Mouse (Mus musculus) heart, adult 11 months (tissue): ENCODE results near the gene Disc1.
A peak's percentile ranks its signal among the peaks of the same experiment; 100 is the strongest.

Source experiments
- DNase-seq: peaks from one replicate; pipeline ENCODE4 v3.0.0; 2022

Disc1 gene

DNA sequence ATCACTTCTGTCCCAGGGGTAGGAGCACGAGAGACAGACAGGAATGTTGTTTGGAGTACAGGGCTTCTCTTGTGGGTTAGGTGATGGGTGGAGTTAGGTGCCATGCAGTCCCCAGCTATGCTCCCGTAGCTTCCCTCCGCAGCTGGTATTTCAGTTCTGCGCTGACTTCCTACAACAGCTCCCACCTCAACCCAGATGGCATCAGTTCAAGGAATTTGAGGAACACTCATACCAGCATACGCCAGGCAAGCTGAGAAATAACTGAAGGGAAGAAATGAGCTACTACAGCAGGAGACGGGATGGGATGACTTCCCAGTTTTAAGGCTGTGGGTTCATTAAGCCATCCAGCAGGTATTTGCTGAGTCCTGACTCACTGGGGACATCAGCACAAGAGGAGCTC is 76.8 kb downstream of the Disc1 start:
- DNase-seq = no peak

- DNase-seq = no peak
These were observed 77.3 kb downstream of the Disc1 start for GRCm38 (mm10) chr8:125131265-125131664.

- DNase-seq = peak; percentile 98
These were observed 79.7 kb downstream of the Disc1 start for GRCm38 (mm10) chr8:125133685-125134114.

DNA sequence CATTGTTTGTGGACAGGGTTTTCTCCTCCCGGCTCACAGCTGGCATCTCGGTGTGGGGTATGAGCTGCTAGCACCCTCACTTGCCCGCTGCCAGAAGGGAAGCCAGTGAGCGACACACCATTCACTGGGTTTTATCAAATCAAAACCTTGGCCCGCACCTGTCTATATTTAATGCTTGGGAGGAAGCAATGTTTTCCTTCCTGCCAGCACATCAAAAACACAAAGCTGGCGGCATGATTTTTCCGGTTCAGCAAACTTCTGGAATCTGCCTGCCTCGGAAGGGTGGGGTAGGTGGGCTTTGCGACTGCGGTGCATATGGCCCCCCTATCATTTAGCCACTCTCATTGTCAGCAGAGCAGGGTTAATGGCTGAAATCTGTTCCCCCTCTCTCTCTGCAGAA is 80.9 kb downstream of the Disc1 start:
- DNase-seq = peak; percentile 96

DNA sequence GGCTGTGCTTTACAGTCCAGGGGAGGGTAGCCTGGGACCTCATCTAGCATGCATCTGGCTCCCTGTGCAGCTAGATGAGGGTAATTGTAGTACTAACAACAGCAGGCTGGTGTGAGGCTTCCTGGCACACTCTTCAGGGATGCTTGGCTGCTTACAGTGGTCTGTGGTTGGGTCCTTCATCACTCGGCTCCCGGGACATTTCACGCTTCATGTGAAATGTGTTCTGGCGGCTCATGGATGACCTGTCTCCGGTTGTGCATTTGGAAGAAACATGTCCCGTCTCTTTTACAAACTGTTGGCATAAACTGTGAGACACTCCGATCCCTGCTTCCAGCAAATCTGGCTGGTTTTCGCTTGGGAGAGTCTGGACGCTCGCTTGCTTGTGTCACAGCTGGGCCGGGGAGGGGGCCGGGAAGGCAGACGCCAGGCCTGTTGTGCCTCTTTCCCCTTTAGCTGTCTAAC is 85.7 kb downstream of the Disc1 start:
- no peak for DNase-seq

- DNase-seq = no peak
These were observed 87.0 kb downstream of the Disc1 start for GRCm38 (mm10) chr8:125140965-125141364.

DNA sequence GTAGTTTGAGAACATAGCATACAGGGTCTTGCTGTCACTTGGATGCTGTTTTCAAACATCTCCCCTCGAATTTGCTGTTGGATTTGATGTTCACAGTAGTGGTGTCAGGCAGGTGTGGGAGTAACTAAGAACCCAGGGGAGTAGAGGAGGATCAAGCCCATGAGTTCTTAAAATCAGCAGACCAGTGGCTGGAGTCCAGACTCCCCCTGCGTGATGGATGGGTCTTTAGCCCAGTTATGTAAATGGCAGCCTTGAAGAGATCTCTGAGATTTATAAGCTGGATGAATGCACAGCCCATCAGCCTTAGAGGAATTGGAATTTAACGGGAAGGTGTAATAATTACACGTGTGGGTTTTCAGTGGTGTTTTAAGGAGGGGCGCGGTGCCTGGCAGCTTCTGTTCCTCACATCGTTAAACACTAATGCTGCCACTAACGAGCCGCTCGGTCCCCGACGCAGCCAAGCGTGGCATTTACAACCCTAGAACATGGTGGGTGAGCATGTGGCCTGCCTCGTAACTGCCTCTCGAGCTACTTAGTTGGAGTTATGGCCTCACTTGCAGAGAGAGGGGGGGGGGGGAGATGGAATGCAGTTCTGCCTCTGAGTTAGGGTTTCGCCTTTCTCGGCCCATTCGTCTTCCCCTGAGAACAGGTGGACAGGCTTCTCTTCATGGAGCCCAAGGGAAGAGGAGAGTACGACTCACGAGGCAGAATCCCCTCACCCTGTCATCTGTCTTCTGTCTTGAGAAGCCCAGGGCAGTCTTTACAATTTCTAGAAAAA is 103.1 kb downstream of the Disc1 start:
- no peak for DNase-seq

- DNase-seq = no peak
These were observed 103.6 kb downstream of the Disc1 start for GRCm38 (mm10) chr8:125157641-125158005.

- no peak for DNase-seq
These were observed 105.4 kb downstream of the Disc1 start for GRCm38 (mm10) chr8:125159387-125159786.

DNA sequence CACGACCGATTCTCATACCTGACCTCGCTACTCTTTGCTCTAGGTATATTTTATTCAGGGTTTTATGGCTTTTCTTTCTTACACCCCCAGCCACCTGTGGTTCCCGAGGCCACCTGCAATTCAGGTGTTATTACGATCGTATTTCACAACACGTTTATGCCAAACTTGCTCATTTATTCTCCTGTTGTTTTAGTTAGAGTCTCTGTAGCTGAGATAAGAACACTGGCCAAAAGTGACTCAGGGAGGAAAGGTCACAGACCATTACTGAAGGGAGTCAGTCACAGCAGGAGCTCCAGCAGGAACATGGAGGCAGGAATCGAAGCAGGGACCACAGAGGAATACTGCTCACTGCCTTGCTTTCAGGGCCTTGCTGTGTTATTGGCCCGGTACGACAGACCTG is 109.5 kb downstream of the Disc1 start:
- DNase-seq = no peak

DNA sequence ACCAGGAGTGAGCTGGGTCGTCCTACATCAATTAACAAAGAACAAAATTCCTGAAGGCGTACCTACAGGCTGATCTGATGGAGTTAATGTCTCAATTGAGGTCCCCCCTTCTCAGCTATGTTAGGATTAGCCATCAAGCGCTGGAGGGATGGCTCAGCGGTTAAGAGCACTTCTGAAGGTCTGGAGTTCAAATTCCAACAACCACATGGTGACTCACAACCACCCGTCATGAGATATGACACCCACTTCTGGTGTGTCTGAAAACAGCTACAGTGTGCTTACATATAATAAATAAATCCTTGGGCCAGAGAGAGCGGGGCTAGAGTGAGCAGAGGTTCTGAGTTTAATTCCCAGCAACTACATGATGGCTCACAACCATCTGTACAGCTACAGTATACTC is 109.9 kb downstream of the Disc1 start:
- no peak for DNase-seq

GRCm38 (mm10) chr8:125165505-125166446 is 111.8 kb downstream of the Disc1 start:
- peak; percentile 94 for DNase-seq

DNA sequence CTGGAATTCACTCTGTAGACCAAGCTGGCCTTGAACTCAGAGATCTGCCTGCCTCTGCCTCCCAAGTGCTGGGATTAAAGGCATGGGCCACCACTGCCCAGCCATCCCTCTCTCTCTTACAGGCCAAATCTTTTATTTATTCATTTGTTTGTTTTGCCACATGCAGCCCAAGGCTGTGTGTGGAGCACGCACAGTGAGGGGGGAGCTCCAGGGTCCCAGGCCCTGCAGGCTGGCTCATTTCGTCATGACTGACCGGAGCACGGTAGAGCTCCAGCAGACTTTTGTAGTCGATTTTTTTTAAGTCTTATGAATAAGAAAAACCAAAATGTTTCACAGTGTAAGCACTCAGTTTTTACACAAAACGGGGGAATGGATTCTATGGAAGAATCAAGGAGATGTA is 112.5 kb downstream of the Disc1 start:
- no peak for DNase-seq

DNA sequence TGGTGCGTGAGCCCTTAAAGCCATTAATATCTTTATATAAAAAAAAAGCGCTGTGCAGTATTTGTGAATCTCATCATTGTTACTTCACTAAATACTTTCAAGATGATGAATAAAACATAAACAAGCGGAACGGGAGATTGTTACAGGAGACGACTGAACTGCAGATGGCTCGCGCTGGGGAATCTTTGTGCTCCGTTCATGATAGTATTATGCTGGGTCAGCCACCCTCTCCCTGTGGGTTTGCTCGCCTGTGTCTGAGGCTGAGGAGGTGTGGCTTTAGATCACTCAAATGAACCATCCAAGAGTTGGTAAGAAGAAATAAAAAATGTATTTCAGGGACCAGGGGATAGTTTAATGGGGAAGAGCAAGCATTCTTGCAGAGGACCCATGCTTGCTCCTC is 113.0 kb downstream of the Disc1 start:
- DNase-seq = no peak

DNA sequence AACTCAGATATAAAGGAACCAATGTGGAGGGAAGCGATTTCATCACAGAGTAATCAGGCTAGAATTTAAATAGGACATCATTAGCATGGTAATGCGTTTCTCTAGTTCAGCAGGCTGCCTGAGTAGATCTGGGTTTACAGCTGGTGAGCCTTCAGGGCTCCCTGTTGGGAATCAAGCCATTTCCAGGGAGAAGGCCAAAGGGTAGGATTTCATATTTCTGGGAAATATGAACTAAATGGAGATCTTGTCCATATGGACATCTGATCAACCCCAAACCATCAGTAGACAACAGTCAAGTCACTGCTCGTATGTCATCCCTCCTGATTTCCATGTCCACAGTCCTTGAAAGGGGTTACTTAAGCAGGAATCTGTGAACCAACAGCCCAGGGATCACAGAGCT is 115.6 kb downstream of the Disc1 start:
- DNase-seq = no peak

GRCm38 (mm10) chr8:125171531-125171930 is 117.5 kb downstream of the Disc1 start:
- DNase-seq = no peak

- no peak for DNase-seq
These were observed 120.2 kb downstream of the Disc1 start for GRCm38 (mm10) chr8:125174237-125174636.

GRCm38 (mm10) chr8:125174851-125175250 is 120.9 kb downstream of the Disc1 start:
- peak; percentile 95 for DNase-seq

DNA sequence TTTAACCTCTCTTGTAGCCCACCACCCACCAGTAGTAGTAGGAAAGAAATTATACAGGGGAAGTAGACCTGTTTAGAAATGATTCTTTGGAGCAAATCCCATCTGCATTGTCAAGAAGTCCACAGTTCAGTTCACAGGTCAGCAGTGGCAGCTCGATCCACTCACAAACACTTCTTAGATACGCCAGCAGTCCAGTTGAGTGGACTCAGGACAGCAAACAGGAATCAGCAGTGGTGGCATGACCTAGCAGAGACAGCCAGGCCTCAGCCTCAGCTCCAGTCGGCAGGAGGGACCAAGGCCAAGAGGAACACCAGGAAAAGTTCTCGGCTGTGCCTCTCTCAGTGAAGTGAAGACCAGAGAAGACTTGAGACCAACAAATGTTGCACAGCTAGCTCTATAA is 121.7 kb downstream of the Disc1 start:
- no peak for DNase-seq

GRCm38 (mm10) chr8:125177091-125177490 is 123.1 kb downstream of the Disc1 start:
- no peak for DNase-seq

GRCm38 (mm10) chr8:125177958-125178357 is 124.0 kb downstream of the Disc1 start:
- DNase-seq = no peak

GRCm38 (mm10) chr8:125183548-125184451 is 129.8 kb downstream of the Disc1 start:
- DNase-seq = peak; percentile 96

DNA sequence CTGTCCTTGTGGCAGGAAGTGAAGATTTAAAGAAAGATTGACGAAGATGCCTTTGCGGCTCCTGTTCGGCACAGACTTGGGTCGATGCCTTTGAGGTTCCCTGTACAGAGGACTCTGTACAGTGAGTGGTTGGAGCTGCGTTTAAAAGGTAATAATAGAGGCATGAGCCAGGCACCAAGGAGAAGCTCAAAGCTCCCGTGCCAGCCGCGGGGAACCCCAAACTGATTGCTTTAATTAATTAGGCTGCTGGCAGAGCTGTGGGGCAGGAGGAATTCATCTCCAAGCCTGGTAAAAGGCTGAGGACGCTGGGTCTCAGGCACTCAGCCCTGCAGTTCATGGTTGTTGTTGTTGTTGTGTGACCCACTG is 130.4 kb downstream of the Disc1 start:
- DNase-seq = no peak
